Mouse (Mus musculus): ENCODE results near the gene Gm525.
A peak's percentile ranks its signal among the peaks of the same experiment; 100 is the strongest.
"Not testable (repeated sequence)": the region's sequence is repeated elsewhere in the genome, so short reads cannot be mapped to it uniquely, and the experiment has no call there.

The Gm525 gene

DNA sequence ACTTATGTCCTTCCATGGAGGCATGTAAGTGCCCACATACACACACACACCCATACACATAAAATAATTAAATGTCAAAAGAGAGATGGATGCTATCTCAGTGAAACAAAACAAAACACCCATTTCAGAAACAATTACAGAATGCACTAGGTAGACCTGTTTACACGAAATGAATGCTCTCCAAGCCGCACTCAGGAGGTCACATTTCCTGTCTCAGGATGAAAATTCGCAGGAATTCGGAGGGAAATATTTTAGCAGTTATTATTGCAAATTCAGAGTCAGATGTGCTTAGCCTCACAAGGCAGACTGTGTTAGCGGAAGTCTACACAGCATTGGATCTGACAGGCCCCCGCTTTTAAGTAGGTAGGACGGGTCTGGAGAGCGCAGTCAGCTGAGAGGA lies at the start of gene Gm525:
Gm525 (plus strand) TSS at position 301 of the 400 bp plus-strand sequence.
- DNase-seq, result no peak

DNA sequence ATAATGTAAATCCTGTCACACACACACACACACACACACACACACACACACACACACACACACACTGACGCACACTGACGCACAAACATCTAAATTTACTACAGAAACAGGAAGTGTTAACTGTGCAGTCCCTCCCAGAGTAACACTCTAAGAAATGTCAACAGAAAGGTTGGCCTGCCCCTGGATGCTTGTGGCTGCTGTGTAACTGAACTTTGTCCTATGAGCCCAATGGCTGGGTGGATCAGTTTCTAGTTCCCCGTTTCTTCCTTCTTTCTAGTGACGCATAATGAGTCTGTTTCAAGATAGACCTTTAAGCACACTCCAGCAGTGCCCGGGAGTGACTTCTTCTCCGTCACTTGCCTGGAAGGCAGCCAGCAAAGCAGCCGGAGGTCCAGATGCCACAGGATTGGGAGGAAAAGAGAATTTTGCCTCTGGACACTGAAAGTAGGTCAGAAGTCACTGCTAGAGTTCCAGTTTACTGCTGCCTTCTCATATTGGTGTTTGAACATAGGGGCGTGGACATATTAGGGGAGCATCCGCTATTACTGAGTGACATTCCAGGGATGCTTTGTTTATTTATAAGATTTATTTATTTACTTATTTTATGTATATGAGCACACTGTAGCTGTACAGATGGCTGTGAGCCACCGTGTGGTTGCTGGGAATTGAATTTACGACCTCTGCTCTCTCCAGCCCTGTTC lies 49.3 kb upstream of the Gm525 start:
- peak; percentile 94 to 95 for DNase-seq

GRCm38 (mm10) chr11:89025603-89026002 lies 48.0 kb upstream of the Gm525 start:
- DNase-seq, result no peak

- no peak for DNase-seq
Measured at GRCm38 (mm10) chr11:89026117-89026516, 47.5 kb upstream of the Gm525 start.

GRCm38 (mm10) chr11:89027955-89028361 lies 45.7 kb upstream of the Gm525 start:
- no peak for DNase-seq

GRCm38 (mm10) chr11:89028871-89029405 lies 44.7 kb upstream of the Gm525 start:
- no peak for DNase-seq

DNA sequence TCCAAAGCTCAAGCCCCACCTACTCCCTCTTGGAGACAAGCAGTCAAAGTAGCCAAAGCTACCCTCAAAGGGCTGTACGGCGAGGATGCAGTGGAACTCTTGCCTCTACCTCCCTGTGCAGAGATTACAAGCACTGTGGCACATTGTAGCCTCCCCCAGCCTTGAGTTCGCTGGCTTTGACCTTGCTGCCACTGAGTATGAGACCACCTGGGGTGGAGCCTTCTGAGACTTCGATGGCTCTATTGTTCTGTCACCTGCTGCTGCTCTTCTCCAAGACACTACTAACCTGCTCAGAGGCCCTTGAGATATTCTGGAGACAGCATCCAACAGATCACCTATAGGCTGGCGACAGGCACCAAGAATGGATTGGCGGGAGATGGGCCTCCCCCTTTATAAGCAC lies 43.1 kb upstream of the Gm525 start:
- no peak for DNase-seq

DNA sequence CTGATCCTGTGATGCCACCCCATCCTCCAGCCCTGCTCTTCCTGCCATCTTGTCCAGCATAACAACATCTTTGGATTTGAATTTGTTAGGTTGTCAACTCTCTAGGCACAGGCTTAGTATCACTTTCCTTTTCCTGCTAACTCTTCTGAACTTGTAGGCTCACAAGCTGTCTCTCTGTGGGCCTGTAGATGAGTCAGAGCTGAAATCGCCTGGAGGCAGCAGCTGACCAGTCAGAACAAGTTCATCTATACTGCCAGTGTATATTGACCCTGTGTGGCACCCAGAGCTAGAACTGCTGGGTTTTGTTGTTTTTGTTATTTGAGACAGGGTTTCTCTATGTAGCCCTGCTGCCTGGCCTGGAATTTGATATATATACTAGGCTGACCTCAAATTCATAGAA lies 42.5 kb upstream of the Gm525 start:
- DNase-seq, result no peak

- DNase-seq, result no peak
Measured at GRCm38 (mm10) chr11:89034592-89034991, 39.0 kb upstream of the Gm525 start.

- DNase-seq, result no peak
Measured at GRCm38 (mm10) chr11:89035552-89035951, 38.1 kb upstream of the Gm525 start.

DNA sequence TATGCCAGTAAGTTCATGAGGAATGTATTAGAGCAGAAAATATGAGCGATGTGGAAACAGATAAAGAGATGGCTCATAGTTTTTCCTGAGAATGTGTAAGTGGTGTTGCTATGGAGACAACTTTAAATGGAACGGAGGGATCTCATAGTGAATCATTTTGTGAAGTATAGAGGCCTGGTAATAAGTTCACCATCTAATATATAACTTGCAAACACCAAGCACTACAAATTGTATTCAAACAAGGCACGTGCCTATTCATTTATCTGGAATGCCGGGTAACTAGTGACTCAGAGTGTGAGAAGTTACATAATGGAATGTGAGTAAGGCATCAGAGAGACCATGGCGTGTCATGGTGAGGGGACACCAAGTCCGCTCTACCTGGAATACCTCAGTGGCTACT lies 35.1 kb upstream of the Gm525 start:
- no peak for DNase-seq

- peak; percentile 75 to 88 for DNase-seq
Measured at GRCm38 (mm10) chr11:89039325-89039724, 34.3 kb upstream of the Gm525 start.

DNA sequence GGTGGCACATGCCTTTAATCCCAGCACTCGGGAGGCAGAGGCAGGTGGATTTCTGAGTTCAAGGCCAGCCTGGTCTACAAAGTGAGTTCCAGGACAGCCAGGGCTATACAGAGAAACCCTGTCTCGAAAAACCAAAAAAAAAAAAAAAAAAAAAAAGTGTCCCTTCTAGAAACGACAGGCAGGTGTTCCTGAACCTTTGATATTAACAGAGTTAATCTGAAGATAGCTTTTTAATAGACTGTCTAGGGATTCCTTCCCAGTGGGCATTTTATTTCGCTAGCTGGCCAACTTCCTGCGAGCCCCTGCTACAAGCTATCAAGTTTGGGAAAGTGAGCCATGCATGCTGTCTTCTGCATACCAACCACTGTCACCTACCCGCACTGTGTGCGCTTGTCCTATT lies 32.6 kb upstream of the Gm525 start:
- not testable (repeated sequence) for DNase-seq

GRCm38 (mm10) chr11:89043046-89043445 lies 30.6 kb upstream of the Gm525 start:
- peak in 1 of 2 experiments; percentile 48 for DNase-seq

DNA sequence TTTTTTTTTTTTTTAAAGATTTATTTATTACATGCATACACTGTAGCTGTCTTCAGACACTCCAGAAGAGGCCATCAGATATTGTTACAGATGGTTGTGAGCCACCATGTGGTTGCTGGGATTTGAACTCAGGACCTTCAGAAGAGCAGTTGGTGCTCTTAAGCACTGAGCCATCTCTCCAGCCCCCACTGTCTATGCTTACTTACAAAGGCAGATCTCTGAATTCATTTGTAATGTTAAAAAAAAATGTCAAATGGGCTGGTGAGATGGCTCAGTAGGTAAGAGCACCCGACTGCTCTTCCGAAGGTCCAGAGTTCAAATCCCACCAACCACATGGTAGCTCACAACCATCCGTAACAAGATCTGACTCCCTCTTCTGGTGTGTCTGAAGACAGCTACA lies 28.1 kb upstream of the Gm525 start:
- not testable (repeated sequence) for DNase-seq

DNA sequence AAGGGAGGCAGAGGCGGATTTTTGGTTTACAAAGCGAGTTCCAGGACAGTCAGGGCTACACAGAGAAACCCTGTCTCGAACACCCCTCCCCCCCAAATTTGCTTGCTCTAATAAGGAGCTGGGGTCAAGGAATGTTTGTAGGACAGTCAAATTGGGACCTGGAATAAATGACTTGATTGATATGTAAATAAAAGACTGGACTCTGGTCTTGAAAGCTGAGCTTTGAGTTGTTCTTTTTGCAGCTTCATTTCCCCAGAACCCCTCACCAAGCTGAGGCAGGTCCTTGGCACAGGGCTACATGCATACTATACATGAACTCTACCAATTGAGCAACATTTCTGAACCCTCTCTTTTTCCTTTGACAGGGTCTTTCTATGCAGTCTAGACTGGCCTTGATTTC lies 27.6 kb upstream of the Gm525 start:
- no peak for DNase-seq

DNA sequence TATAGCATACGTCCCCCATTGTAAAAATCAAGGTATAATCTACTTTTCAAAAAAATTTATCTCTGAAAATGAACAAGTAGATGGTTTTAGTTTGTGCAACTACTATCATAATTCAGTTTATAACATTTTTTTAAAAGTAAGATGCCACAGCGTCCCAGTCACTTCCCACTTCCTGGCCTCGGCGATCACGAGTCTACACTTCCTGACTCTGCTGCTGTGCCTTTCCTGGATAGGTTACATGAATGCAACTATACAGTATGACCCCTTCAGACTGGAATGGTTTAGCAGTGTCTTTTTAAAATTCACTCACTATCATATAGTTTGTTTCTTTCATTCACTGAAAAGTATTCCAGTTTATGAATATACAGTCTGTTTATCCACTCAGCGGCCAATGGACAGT lies 21.9 kb upstream of the Gm525 start:
- no peak for DNase-seq

DNA sequence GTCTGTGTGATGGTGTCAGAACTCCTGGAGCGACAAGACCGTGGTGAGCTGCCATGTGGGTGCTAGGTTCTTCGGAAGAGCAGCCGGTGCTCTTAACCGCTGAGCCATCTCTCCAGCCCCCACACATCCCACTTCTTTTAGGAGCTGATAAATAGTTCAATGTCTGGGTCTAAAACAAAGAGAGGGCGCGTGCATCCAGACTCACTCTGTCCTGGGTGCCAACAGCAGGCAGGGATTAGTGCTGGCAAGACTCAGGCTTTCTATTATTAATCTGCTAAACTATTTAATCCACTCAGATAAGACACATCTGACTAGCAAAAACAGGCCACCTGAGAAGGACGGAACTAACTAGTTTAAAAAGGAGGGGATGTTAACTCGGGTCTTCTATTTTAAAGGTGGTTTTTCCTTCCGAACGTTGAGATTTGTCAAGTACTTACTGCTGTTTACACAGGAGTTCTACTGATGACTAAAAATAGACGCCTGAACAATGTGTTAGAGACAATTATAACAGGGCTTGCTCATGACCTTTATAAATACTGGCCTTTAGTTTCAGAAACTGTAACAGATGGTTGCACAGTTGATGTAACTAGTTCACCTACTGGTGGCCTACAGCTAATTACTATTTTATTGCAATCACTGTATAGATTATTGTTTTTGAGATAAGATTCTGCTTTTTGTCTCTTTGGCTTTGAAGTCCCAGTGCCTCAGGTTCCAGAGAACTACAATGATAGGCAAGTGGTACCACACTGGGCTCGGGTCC lies 17.5 kb upstream of the Gm525 start:
- no peak for DNase-seq

GRCm38 (mm10) chr11:89058515-89059270 lies 14.9 kb upstream of the Gm525 start:
- peak; percentile 12 to 51 for DNase-seq

- DNase-seq, result peak; percentile 4 to 48
Measured at GRCm38 (mm10) chr11:89059919-89060422, 13.7 kb upstream of the Gm525 start.

DNA sequence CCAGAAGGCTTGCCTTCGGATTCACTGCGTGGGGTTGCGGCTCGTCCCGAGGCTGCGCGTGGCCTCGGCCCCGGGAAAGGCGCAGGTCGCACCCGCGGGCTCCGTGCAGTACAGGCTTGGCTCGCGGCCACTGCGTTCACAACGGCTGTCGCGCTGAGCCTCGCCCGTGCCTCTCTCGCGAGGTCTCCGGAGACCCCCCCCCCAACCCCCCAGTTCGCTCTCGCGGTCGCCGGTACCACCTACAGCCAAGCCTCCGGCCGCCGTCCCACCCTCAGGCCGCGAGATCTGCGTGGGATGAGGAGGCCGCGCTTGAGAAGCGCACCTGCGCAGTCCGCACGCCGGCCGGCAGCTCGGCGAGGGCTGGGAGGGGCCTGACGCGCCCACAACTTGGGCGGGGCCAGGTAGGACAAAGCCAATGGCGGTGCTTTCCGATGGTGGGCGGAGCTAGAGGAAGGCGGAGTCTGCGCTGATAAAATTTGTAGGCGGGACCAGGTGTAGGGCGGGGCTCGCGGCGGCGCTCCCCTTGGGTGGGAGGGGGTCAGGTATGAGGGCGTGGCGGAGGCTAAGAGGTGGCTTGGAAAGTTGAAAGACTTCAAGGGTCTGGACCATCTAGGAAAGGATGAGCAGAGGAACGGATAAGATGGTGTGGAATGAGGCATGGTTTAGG lies 13.1 kb upstream of the Gm525 start:
- peak; percentile 92 to 98 for DNase-seq

GRCm38 (mm10) chr11:89061362-89061761 lies 12.3 kb upstream of the Gm525 start:
- peak in 1 of 2 experiments; percentile 13 for DNase-seq

Measured in kidney, postnatal 36 days (tissue).